Mouse (Mus musculus) bone marrow macrophage, adult 2 months (primary cell): ENCODE data around the gene Gstp1. TPM values are rescaled to one million over a fixed set of nuclear protein-coding genes. Genes with fewer than 3 reads are reported as not detected.

Experiments used
- H3K27ac ChIP-seq: 2 replicates; pipeline ENCODE4 v1.5.1; 2012; ENCODE audit warnings: low read depth, low read length; ENCODE audit not compliant: insufficient read depth
- H3K4me1 ChIP-seq: 2 replicates; pipeline ENCODE4 v1.6.1; 2012; ENCODE audit warnings: low read length; ENCODE audit not compliant: control insufficient read depth, insufficient read depth
- H3K4me3 ChIP-seq: 2 replicates; pipeline ENCODE4 v1.5.1; 2012; ENCODE audit warnings: mild to moderate bottlenecking, low read length, moderate library complexity; ENCODE audit not compliant: insufficient read depth
- CTCF ChIP-seq: IDR thresholded peaks from 2 replicates; pipeline ENCODE4 v1.5.1; 2012; ENCODE audit warnings: low read depth, mild to moderate bottlenecking, low read length, moderate library complexity
- POLR2A ChIP-seq: IDR thresholded peaks from 2 replicates; pipeline ENCODE4 v1.6.1; 2012; ENCODE audit warnings: mild to moderate bottlenecking, low read depth, low read length, borderline replicate concordance
- polyA plus RNA-seq: library from polyadenylated mRNA; stranded (reverse); fragments of >200 nt; gene quantifications from 2 replicates; pipeline ENCODE4 v1.2.4, GENCODE M21; 2012; ENCODE audit not compliant: missing spikeins, insufficient read depth, insufficient read length

The Gstp1 gene
- polyA plus RNA-seq, 1 experiment: 103 TPM

- Histone ChIP-seq H3K27ac (no peak overlapping the region), H3K4me3 (no peak overlapping the region; the same call in 1 of the 2 replicates), H3K4me1 (peaks cover 9% of the 10 kb centered on the region)
- TF ChIP-seq POLR2A (no peak), CTCF (no peak)
Observed at GRCm38 (mm10) chr19:4036327-4037045, 1.3 kb downstream of the Gstp1 start.

- no peak overlapping the region for H3K27ac ChIP-seq
- no peak overlapping the region for H3K4me3 ChIP-seq
- H3K4me1 ChIP-seq: peaks cover 9% of the 10 kb centered on the region
- no peak for TF ChIP-seq POLR2A
- no peak for TF ChIP-seq CTCF
Observed at GRCm38 (mm10) chr19:4033742-4034141, 4.0 kb downstream of the Gstp1 start.

GRCm38 (mm10) chr19:4033298-4033697 lies 4.5 kb downstream of the Gstp1 start:
- no peak overlapping the region for H3K27ac ChIP-seq
- H3K4me1 ChIP-seq: peaks cover 9% of the 10 kb centered on the region
- H3K4me3 ChIP-seq: no peak overlapping the region
- TF ChIP-seq CTCF (no peak), POLR2A (no peak)

- no peak for TF ChIP-seq POLR2A
- H3K4me1 ChIP-seq: peaks cover 6% of the 10 kb centered on the region; the same call in 1 of the 2 replicates
- H3K27ac ChIP-seq: no peak overlapping the region
- H3K4me3 ChIP-seq: no peak overlapping the region
Observed at GRCm38 (mm10) chr19:4032668-4033067, 5.1 kb downstream of the Gstp1 start.

GRCm38 (mm10) chr19:4027576-4027975 lies 10.2 kb downstream of the Gstp1 start:
- H3K4me1 ChIP-seq: no peaks in the 10 kb centered on the region
- H3K4me3 ChIP-seq: no peak overlapping the region
- H3K27ac ChIP-seq: no peak overlapping the region
- TF ChIP-seq POLR2A: no peak
- no peak for TF ChIP-seq CTCF

GRCm38 (mm10) chr19:4023185-4023584 lies 14.6 kb downstream of the Gstp1 start:
- H3K4me3 ChIP-seq: no peak overlapping the region
- H3K27ac ChIP-seq: no peak overlapping the region
- TF ChIP-seq POLR2A (no peak), CTCF (no peak)
- H3K4me1 ChIP-seq: no peaks in the 10 kb centered on the region

GRCm38 (mm10) chr19:4018743-4019583 lies 18.8 kb downstream of the Gstp1 start:
- Histone ChIP-seq H3K4me3 (no peak overlapping the region), H3K27ac (no peak overlapping the region), H3K4me1 (no peaks in the 10 kb centered on the region)
- TF ChIP-seq CTCF: peak; percentile 82
- TF ChIP-seq POLR2A: no peak

GRCm38 (mm10) chr19:4017921-4018587 lies 19.7 kb downstream of the Gstp1 start:
- TF ChIP-seq CTCF (no peak), POLR2A (no peak)
- Histone ChIP-seq H3K4me3 (no peak overlapping the region), H3K27ac (no peak overlapping the region), H3K4me1 (peaks cover 2% of the 10 kb centered on the region; the same call in 1 of the 2 replicates)

- no peak overlapping the region for H3K27ac ChIP-seq
- TF ChIP-seq POLR2A: no peak
- no peak for TF ChIP-seq CTCF
- H3K4me1 ChIP-seq: peaks cover 6% of the 10 kb centered on the region
- H3K4me3 ChIP-seq: no peak overlapping the region
Observed at GRCm38 (mm10) chr19:4015635-4016034, 22.1 kb downstream of the Gstp1 start.

- H3K4me1 ChIP-seq: peaks cover 6% of the 10 kb centered on the region
- no peak overlapping the region for H3K27ac ChIP-seq
- no peak overlapping the region for H3K4me3 ChIP-seq
- no peak for TF ChIP-seq POLR2A
- no peak for TF ChIP-seq CTCF
Observed at GRCm38 (mm10) chr19:4014802-4015201, 23.0 kb downstream of the Gstp1 start.
